Mouse (Mus musculus) cortical plate, adult 2 months (tissue): ENCODE results near the gene Themis3.

Experiments used
- CTCF ChIP-seq: fragments of 200-500 bp; IDR thresholded peaks from 2 replicates; pipeline ENCODE4 v1.5.1; 2011; ENCODE audit warnings: mild to moderate bottlenecking, control low read depth, low read length; ENCODE audit not compliant: insufficient read depth; ENCODE audit errors: extremely low read depth
- POLR2A ChIP-seq: fragments of 200-500 bp; IDR thresholded peaks from 2 replicates; pipeline ENCODE4 v1.6.1; 2011; ENCODE audit warnings: mild to moderate bottlenecking, low read length, control low read depth; ENCODE audit not compliant: insufficient read depth; ENCODE audit errors: extremely low read depth

- TF ChIP-seq CTCF (no peak), POLR2A (no peak)
Observed at GRCm38 (mm10) chr17:66595867-66596266, 1.4 kb upstream of the Themis3 start.
